Mouse (Mus musculus): ENCODE data around the gene Fktn.

- TF ChIP-seq GATA1 (IDR thresholded peaks at IDR 0.05; ENCODE audit: low read length): no peak
- no peak for TF ChIP-seq TAL1 (IDR thresholded peaks at IDR 0.05; ENCODE audit: low read length)
These were observed 45.9 kb downstream of the Fktn start for GRCm38 (mm10) chr4:53759678-53760077.

Measured in erythroblast, embryonic 14.5 days (primary cell).